Mouse (Mus musculus) neural tube, embryonic 14.5 days (tissue): ENCODE data around the gene Cel. TPM values are rescaled to one million over a fixed set of nuclear protein-coding genes. Genes with fewer than 3 reads are reported as not detected.

Experiments
- ATAC-seq: fragments of 200-750 bp; cut with Nextera tagmentation; 2 replicates; pipeline ENCODE4 v1.8.0; 2017; ENCODE audit warnings: low read depth, mild to moderate bottlenecking, moderate TSS enrichment, moderate library complexity
- H3K27ac ChIP-seq: fragments of 300-500 bp; sonication (generic); 2 replicates; pipeline ENCODE4 v1.5.1; 2014; ENCODE audit warnings: low read depth, mild to moderate bottlenecking, control low read depth, low read length, moderate library complexity, mixed read lengths
- H3K27me3 ChIP-seq: fragments of 300-500 bp; sonication (generic); 2 replicates; pipeline ENCODE4 v1.6.1; 2014; ENCODE audit warnings: low read length; ENCODE audit not compliant: control insufficient read depth, insufficient read depth
- H3K36me3 ChIP-seq: fragments of 300-500 bp; sonication (generic); 2 replicates; pipeline ENCODE4 v1.6.1; 2014; ENCODE audit warnings: low read length, mixed read lengths; ENCODE audit not compliant: control insufficient read depth, insufficient read depth
- H3K4me1 ChIP-seq: fragments of 300-500 bp; sonication (generic); 2 replicates; pipeline ENCODE4 v1.6.1; 2014; ENCODE audit warnings: low read length; ENCODE audit not compliant: control insufficient read depth, insufficient read depth
- H3K4me2 ChIP-seq: fragments of 300-500 bp; sonication (generic); 2 replicates; pipeline ENCODE4 v1.6.1; 2014; ENCODE audit warnings: mild to moderate bottlenecking, low read depth, low read length, control low read depth
- H3K4me3 ChIP-seq: fragments of 300-500 bp; sonication (generic); 2 replicates; pipeline ENCODE4 v1.5.1; 2014; ENCODE audit warnings: low read depth, low read length, control low read depth, mixed read lengths
- H3K9ac ChIP-seq: fragments of 300-500 bp; sonication (generic); replicated peaks from 2 replicates; pipeline ENCODE4 v1.6.1; 2014; ENCODE audit warnings: low read depth, mild to moderate bottlenecking, control low read depth, low read length, mixed read lengths
- H3K9me3 ChIP-seq: fragments of 300-500 bp; sonication (generic); 2 replicates; pipeline ENCODE4 v1.6.1; 2016; ENCODE audit warnings: low read length; ENCODE audit not compliant: control insufficient read depth
- WGBS: fragments of 180-500 bp; shearing (Covaris S2); extraction: QIAGEN DNeasy Blood & Tissue Kit; methylation state at CpG from one replicate; pipeline ENCODE4 v1.1.7; 2014; 5-methylcytosine and 5-hydroxymethylcytosine counted together
- polyA plus RNA-seq: library from polyadenylated mRNA; unstranded; fragments of >200 nt; fragmentation: Nextera tagmentation; extraction: Ambion mirVana; gene quantifications from 2 replicates; pipeline ENCODE4 v1.2.1, GENCODE M21; 2014

The Cel gene
- polyA plus RNA-seq, 1 experiment from 2014 or later, result not detected

DNA sequence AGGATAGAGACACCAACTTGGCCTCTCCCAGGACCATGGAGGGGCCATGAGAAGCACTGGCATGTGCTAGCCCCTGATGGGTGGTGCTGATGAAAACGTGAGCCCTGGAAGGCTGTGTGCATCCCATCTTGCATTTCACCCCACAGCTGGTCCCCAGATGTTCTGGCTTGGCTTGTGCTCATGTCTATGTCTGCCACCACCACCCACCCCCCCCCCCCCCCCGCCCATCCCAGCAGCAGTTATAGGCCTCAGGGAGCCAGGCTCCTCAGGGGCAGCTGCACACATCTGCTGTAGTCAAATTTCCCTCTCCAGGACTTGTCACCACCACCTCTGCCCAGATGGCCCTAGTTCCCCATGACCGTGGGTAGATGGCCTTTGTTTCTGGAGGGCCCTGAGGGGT, 6.7 kb upstream of the Cel start:
- Histone ChIP-seq H3K4me3 (no peak overlapping the region), H3K36me3 (peaks cover 58% of the 10 kb centered on the region), H3K4me1 (no peaks in the 10 kb centered on the region), H3K4me2 (no peak overlapping the region), H3K9ac (no peak overlapping the region), H3K27me3 (no peaks in the 10 kb centered on the region), H3K27ac (no peak overlapping the region), H3K9me3 (no peaks in the 10 kb centered on the region)
- WGBS, result 72% methylated on average over 2 of the region's 3 CpGs
- ATAC-seq, result no peak

GRCm38 (mm10) chr2:28566545-28566944, 3.3 kb upstream of the Cel start:
- H3K9ac ChIP-seq, result no peak overlapping the region
- H3K27ac ChIP-seq, result no peak overlapping the region
- WGBS, result 68% methylated on average over 5 of the region's 5 CpGs
- no peak for ATAC-seq
- peaks cover 35% of the 10 kb centered on the region for H3K36me3 ChIP-seq
- no peak overlapping the region for H3K4me3 ChIP-seq
- H3K27me3 ChIP-seq, result no peaks in the 10 kb centered on the region
- H3K9me3 ChIP-seq, result no peaks in the 10 kb centered on the region
- H3K4me2 ChIP-seq, result no peak overlapping the region
- no peaks in the 10 kb centered on the region for H3K4me1 ChIP-seq

- Histone ChIP-seq H3K9me3 (no peaks in the 10 kb centered on the region), H3K36me3 (peaks cover 18% of the 10 kb centered on the region), H3K4me1 (no peaks in the 10 kb centered on the region), H3K27me3 (no peaks in the 10 kb centered on the region), H3K4me3 (no peak overlapping the region), H3K9ac (no peak overlapping the region), H3K4me2 (no peak overlapping the region), H3K27ac (no peak overlapping the region)
- no peak for ATAC-seq
- 89% methylated on average over 4 of the region's 4 CpGs for WGBS
Observed at GRCm38 (mm10) chr2:28564380-28564779, 1.2 kb upstream of the Cel start.

DNA sequence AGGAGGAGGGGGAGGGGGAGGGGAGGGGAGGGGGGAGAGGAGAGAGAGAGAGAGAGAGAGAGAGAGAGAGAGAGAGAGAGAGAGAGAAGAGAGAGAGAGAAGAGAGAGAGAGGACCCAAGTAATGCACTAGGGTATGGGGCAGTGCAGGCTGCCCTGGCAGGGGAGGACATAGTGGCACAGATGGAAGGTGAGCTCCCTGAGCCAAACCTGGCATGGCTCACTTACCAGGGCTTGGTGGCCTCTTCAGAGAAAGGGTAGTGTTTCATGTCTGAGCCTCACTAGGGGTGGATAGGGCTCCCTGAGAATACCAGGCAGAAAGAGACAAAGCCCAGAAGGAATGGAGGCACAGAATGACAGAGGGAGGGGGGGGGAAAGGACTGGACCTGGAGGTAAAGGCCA, 627 bp upstream of the Cel start:
- H3K4me3 ChIP-seq, result no peak overlapping the region
- H3K27me3 ChIP-seq, result no peaks in the 10 kb centered on the region
- no peak overlapping the region for H3K9ac ChIP-seq
- no peaks in the 10 kb centered on the region for H3K4me1 ChIP-seq
- H3K4me2 ChIP-seq, result no peak overlapping the region
- no peak overlapping the region for H3K27ac ChIP-seq
- H3K9me3 ChIP-seq, result no peaks in the 10 kb centered on the region
- no peak for ATAC-seq
- peaks cover 13% of the 10 kb centered on the region; the same call in 1 of the 2 replicates for H3K36me3 ChIP-seq

DNA sequence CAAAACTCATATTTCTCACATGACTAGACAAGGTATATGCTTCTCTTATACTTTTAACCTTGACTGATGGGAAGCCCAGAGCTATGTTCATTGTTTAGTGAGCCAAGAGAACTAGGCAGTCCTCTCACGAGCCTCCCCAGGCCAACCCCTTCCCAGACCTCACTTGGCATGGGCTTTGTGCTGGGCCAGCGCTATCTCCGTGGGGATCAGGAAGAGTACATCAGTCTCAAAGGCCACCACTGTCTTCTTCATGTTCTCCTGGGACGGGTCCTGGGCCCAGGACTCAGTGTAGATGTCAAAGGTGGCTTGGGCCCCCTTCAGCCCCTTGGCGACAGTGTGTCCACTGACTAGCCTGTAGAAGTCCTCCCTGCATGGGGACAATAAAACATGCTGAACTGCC, 5.8 kb downstream of the Cel start:
- Histone ChIP-seq H3K9ac (no peak overlapping the region), H3K36me3 (peaks cover 12% of the 10 kb centered on the region), H3K9me3 (no peaks in the 10 kb centered on the region), H3K4me2 (no peak overlapping the region), H3K4me3 (no peak overlapping the region), H3K27ac (no peak overlapping the region), H3K27me3 (no peaks in the 10 kb centered on the region), H3K4me1 (no peaks in the 10 kb centered on the region)
- WGBS, result 90% methylated on average over 5 of the region's 5 CpGs
- ATAC-seq, result no peak

GRCm38 (mm10) chr2:28552301-28552700, 10.9 kb downstream of the Cel start:
- no peak overlapping the region for H3K4me2 ChIP-seq
- H3K9ac ChIP-seq, result no peak overlapping the region
- WGBS, result 90% methylated on average over 5 of the region's 5 CpGs
- no peak for ATAC-seq
- no peak overlapping the region for H3K4me3 ChIP-seq
- H3K27ac ChIP-seq, result no peak overlapping the region
- H3K9me3 ChIP-seq, result no peaks in the 10 kb centered on the region
- no peaks in the 10 kb centered on the region for H3K4me1 ChIP-seq
- no peaks in the 10 kb centered on the region for H3K27me3 ChIP-seq
- H3K36me3 ChIP-seq, result peaks cover 55% of the 10 kb centered on the region

DNA sequence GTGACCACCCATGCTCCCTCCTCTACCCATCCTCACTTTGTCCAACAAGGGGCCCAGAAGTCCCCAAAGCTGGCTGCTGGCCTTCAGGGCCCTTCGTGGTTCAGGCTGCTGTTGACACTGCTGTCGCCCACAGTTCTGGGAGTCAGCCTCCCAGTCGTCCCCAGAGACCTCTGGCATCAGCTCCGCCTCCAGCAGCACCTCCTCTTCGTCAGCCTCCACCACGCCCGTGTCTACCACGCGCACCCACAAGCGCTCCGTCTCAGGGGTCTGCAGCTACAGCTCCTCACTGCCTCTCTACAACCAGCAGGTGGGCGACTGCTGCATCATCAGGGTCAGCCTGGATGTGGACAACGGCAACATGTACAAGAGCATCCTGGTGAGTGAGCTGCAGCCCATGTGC, 14.0 kb downstream of the Cel start:
- 92% methylated on average over 13 of the region's 13 CpGs for WGBS
- no peaks in the 10 kb centered on the region for H3K27me3 ChIP-seq
- no peaks in the 10 kb centered on the region for H3K9me3 ChIP-seq
- no peak overlapping the region for H3K4me3 ChIP-seq
- no peak overlapping the region for H3K9ac ChIP-seq
- H3K4me2 ChIP-seq, result no peak overlapping the region
- H3K4me1 ChIP-seq, result no peaks in the 10 kb centered on the region
- H3K27ac ChIP-seq, result no peak overlapping the region
- ATAC-seq, result no peak
- H3K36me3 ChIP-seq, result peaks cover 84% of the 10 kb centered on the region

- Histone ChIP-seq H3K27me3 (no peaks in the 10 kb centered on the region), H3K4me2 (no peak overlapping the region), H3K36me3 (peaks cover 86% of the 10 kb centered on the region), H3K9me3 (no peaks in the 10 kb centered on the region), H3K27ac (no peak overlapping the region), H3K4me3 (no peak overlapping the region), H3K4me1 (no peaks in the 10 kb centered on the region), H3K9ac (no peak overlapping the region)
- ATAC-seq, result peak; percentile 35; the same call in 1 of the 2 replicates
- 55% methylated on average over 11 of the region's 11 CpGs for WGBS
Observed at GRCm38 (mm10) chr2:28547237-28548172, 15.7 kb downstream of the Cel start.

DNA sequence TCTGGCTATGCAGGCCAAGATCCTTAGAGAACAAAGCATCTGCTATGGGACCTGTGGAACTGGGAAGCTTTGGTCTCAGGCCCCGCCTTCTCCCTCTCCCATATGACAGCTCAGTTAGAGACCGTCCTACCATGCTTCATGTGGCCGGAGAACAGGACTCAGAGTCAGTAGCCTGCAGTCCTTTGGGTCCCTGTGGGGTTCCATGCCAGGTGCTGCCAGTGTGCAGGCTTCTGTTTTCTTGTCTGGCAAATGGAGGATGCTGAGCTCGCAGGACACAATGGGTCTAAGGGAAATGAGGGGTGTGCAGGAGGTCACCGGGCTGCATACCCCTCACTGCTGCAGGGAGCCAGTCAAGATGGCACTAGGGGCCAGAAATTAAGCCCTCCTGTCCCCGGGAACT, 16.6 kb downstream of the Cel start:
- H3K9ac ChIP-seq, result no peak overlapping the region
- H3K27me3 ChIP-seq, result no peaks in the 10 kb centered on the region
- H3K36me3 ChIP-seq, result peaks cover 83% of the 10 kb centered on the region
- no peaks in the 10 kb centered on the region for H3K9me3 ChIP-seq
- no peak for ATAC-seq
- 77% methylated on average over 6 of the region's 6 CpGs for WGBS
- H3K27ac ChIP-seq, result no peak overlapping the region
- no peaks in the 10 kb centered on the region for H3K4me1 ChIP-seq
- no peak overlapping the region for H3K4me2 ChIP-seq
- H3K4me3 ChIP-seq, result no peak overlapping the region
